Mouse (Mus musculus) CD4-positive helper T cell, adult 2 months (primary cell): ENCODE results near the gene Rrnad1.
"Not testable (repeated sequence)": the region's sequence is repeated elsewhere in the genome, so short reads cannot be mapped to it uniquely, and the experiment has no call there.

Experiments
- DNase-seq: peaks from one replicate; pipeline ENCODE4 v3.0.0-alpha.2; 2012; ENCODE audit warnings: low read depth, missing footprints, low spot score

The Rrnad1 gene

DNA sequence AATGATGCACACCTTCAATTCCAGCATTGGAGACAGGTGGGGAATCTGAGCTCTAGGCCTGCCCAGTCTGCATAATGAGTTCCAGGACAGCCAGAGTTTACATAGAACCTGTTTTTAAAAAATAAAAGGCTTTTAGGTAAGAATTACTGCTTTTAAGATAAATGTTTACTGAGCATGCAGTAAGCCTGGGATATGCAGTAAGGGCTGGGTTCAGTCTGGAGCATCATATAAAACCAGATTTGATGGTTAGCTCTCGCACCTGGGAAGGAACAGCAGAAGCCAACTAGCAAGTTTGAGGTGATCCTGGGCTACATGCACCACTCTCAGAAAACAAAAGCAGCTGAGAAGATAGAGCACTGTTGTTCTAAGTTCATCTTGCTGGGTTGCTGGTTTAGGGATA is 12.0 kb downstream of the Rrnad1 start:
- no peak for DNase-seq

DNA sequence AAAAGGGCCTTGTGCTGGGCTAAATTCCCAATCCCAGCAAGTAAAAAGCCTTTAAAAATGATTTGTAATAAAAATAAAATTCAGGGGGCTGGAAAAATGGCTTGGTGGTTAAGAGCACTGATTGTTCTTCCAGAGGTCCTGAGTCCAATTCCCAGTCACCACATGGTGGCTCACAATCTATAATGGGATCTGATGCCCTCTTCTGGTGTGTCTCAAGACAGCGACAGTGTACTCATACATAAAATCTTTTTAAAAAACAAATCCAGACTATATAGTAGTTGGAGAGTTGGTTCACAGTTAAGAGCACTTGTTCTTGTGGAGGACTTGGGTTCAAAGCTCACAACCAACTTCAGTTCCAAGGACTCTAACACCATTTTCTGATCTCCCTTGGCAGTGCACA is 13.5 kb downstream of the Rrnad1 start:
- no peak for DNase-seq

GRCm38 (mm10) chr3:87913891-87914290 is 16.6 kb downstream of the Rrnad1 start:
- DNase-seq: no peak

DNA sequence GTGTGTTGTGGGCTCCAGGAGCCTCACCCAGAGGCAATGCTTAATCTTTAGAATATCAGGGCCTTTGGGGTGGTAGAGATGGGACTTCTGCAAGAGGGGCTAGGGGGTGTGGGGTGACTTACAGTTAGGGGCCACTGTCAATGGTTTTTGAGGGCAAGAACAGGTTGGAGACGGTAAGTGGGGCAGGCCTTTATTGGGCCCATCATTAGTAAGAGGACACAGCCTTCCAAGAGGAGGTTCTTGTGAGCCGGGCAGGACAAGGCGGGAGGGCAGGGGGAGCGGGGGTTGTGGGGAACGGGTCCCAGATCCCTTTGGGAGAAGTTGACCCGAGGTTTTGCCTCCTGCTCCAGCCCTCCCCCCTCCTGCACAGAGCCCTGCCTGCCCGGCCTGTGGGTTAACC is 17.0 kb downstream of the Rrnad1 start:
- no peak for DNase-seq

DNA sequence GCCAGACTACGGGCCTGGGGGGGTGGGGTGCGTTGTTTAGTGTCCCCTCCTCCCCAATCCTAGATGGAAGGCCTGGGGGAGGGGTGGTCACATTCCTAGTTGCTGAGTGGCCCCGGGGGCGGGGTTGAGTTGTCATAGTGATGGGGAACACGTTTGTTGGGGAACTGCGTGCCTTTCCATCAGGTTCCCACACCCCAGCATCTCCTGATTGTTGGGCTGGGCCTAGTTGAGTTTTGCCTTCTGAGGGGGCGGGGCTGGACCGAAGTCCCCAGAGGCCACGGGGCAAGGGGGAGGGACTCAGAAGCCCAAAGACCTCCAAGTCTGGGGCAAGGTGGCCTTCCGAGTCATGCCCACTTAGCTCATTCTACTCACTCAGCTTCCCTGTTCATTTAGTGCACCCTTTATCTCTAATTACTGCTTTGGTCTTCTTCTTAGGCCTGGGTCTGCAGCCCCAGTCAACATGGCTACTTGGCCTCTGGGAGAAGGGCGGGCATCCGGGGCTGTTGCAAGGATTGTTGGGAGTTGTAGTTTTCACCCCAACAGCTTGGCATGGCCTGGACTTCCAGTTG is 19.9 kb downstream of the Rrnad1 start:
- peak; percentile 43 for DNase-seq

DNA sequence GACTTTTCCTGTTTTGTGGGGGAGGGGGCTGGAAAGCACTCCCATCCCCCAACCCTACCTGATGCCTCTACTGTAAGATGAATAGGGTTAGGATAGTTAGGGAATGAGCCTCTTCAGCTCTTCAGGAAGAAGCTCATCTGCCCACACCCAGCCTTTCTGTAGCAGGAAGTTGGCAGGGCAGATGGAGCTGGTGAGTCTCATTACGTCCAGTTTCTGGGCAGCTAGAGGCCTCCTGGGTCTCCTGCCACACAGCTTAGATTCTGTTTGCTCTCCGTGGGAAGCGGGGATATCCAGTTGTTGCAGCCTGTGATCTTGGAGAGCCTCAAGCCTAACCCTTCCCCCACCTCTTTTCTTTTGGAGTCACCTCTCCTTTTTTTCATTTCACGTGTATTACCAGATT is 20.6 kb downstream of the Rrnad1 start:
- DNase-seq: no peak

DNA sequence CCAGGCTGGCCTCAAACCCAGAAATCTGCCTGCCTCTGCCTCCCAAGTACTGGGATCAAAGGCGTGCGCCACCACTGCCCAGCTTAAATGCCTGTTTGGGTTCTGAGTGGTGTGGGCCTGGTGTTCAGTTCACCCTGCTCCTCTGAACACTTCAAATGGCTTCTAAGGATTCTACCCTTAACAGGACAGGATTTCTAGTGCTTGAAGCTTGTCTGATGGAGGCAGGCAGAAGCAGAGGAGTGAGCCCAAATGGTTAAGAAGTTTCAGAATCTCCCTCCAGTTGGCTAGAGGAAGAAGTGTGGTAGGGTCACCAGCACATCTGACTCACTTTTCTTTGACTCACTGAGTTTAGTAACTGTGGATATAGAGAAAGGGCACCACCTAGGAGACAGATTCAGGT is 21.1 kb downstream of the Rrnad1 start:
- no peak for DNase-seq

GRCm38 (mm10) chr3:87907906-87908305 is 22.6 kb downstream of the Rrnad1 start:
- DNase-seq: no peak

DNA sequence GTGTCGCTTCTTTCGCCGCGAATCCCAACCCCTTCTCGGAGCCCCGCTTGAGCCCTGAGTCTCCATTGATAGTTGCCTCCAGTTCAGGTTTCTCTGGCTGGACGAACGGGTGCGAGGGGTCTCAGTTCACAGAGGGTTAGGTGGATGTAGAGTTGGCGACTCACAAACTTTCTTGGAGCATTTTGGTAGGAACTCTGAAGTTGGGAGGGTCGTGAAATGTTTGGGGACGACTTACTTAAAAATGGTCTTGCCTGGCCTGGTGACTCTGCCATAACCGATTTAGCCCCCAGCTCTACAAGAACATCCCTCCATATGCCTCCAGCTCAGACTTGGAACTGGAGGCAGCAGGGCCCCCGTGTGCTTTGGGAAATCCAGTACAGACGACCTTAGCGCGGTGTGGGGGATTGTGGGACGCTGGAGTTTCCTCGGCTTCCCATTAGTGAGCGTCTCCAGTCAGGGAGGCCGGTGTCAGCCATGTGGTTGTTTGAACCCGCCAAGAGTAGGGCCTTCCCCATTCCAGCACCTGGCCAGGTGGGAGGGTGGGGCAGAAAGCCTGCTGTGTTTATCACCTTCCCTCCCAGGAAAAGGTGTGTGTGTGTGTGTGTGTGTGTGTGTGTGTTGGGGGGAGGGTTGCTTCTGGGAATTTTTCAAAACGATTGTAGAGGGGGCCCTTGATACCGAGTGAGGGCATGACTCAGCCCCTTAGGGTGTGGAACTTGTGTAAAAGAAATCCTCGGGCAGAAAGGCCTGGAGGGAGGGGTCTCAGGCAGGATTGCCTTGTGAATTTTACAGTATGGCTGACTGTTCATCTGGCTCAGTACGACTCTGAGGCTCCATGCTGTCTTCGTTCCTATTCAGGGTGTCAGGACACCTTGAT is 23.3 kb downstream of the Rrnad1 start:
- peak; percentile 24 for DNase-seq

DNA sequence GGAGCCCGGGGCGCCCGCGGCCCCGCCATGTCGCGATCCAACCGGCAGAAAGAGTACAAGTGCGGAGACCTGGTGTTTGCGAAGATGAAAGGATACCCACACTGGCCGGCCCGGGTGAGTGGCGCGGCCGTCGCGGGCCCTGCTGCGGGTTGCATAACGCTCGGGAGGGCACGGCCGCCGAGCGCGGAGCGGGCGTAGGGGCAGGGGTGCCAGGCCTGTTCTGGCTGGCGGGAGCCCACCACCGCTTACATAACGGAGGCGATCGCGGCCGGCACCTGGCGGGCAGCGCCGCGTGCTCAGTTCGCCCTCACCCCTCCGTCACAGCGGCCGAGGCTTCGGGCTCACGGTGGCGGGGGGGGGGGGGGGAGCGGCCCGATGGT is 23.9 kb downstream of the Rrnad1 start:
- DNase-seq: peak; percentile 55

DNA sequence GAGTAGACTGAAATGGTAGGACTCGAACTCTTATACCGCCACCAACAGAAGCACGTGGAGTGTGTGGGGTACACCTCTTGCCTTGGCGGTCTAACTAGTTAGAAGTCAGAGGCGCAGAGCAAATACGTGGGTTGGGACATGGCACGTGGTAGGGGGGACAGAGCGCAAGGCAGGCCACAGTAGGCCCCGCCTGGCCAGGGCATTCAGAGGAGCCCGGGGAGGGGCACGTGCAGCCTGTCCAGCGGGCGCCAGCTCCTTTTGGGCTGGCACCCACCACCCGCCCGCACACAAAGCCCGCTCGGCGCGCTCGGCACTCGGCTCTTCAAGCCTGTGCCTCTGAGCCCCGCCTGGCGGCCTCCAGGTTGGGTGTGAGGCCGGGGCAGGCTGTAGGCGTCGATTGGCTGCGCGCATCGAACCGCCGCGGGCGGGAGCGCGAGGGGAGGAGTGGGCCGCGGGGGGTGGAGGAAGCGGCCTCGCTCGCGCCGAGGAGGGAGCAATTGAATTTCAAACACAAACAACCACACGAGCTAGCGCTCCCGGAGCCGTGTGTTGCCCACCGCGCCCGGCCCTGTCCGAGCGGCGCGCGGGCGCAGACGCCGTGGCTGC is 24.5 kb downstream of the Rrnad1 start, which contains the start of gene Hdgf:
Gene Hdgf, plus strand, starts transcription at position 442 of the 606 bp plus-strand sequence.
- peak; percentile 96 for DNase-seq

- DNase-seq: no peak
Observed at GRCm38 (mm10) chr3:87903821-87904220, 26.7 kb downstream of the Rrnad1 start.

DNA sequence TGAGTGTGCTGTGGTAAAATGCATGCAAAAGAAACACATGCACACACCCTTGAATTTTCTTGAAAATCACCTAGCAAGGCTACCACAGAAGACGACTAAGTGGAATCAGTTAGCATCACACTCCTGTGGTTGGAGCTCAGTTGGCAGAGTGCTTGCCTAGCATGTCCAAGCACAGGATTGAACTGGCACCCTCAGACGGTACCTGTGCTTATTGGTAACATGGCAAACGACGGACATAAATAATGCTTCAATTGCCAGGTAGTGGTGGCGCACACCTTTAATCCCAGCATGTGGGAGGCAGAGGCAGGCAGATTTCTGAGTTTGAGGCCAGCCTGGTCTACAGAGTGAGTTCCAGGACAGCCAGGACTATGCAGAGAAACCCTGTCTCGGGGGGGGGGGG is 28.6 kb downstream of the Rrnad1 start:
- DNase-seq: not testable (repeated sequence)

DNA sequence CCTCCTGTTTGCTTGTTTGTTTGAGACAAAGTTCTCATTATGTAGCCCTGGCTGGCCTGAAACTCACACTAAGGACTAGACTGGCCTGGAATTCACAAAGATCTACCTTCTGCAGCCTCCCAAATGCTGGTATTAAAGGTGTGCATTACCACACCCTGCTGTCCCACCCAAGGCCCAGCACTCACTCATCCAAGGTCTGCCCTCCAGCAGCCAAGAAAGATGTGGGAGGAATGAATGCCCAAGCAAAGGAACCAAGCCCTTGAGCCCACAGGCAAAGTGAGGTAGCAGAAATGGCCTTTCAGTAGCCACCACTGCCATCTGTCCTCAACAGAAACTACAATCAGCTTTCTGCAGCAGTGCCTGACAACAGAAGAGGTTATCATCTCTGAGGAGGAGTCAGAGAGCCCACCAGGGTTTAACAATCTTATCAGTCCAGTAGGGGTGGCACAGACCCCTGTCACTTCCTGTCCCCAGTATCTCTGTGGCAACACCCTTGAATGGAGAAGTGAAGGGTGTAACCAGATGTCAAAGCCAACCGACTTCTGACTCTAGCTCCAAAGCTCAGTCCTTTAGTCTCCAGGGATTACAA is 29.4 kb downstream of the Rrnad1 start:
- no peak for DNase-seq

DNA sequence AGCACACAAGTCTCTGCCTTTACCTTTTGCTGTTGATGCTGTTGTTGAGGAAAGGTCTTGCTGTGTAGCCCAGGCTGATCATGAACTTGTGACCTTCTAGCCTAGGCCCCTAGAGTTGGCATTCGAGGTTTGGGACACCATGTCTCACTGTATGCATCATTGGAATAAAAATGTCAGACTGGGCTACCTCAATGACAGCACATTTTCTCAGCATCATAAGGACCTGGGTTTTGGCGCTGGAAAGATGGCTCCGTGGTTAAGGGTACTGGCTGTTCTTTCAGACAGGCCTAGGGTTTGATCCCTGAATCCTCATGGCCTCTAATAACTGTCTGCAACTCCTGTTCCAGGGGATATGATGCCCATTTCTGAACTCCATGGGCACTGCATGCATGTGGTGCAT is 30.7 kb downstream of the Rrnad1 start:
- no peak for DNase-seq

- no peak for DNase-seq
Observed at GRCm38 (mm10) chr3:87899266-87899665, 31.3 kb downstream of the Rrnad1 start.

DNA sequence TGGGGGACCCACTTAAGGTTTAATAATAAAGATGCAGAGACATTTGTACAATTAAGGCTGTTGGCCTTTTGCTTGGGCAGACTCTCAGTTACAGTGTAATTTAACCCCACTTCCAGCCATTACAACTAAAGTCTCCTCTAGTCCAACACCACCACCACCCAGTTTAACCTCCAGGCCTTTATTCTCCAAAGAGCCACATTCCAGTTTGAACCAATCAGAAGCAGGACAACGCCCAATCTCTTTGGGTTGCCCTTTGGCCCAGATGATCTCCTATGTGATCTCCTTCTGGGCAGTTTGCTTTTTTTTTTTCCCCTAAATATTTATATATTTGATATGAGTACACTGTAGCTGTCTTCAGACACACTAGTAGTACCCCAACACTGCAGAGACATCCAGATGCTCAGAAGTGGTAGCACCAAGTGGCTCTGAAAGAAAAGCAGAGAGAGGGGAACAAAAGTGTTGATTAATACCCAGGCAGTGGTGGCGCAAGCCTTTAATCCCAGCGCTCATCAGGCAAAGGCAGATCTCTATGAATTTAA is 37.1 kb downstream of the Rrnad1 start:
- DNase-seq: no peak

DNA sequence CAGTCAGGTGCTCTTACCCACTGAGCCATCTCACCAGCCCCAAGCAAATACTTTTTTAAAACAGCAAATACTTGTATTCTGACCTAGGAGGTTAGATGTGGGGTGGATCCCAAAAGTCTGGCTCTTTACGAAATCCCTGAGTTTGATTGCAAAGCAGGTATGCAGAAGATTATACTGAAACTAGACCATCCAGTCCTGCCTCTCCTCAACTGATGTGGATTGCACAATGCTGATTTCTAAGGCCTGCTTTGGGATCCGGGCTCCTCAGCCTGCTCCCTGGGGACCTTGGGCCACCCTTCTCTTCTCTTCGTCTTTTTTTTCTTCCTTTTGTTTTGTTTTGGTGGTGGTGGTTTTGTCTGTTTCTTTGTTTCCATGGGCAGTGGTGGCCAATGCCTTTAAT is 39.0 kb downstream of the Rrnad1 start:
- no peak for DNase-seq

GRCm38 (mm10) chr3:87887400-87887799 is 43.1 kb downstream of the Rrnad1 start:
- DNase-seq: not testable (repeated sequence)

GRCm38 (mm10) chr3:87886416-87886815 is 44.1 kb downstream of the Rrnad1 start:
- DNase-seq: no peak

- no peak for DNase-seq
Observed at GRCm38 (mm10) chr3:87886004-87886365, 44.5 kb downstream of the Rrnad1 start.
